Mouse (Mus musculus) embryonic fibroblast, embryonic 13.5 days (primary cell): ENCODE data around the gene Olfr706.

Experiments
- CTCF ChIP-seq: IDR thresholded peaks from 2 replicates; pipeline ENCODE4 v1.5.1; 2011; ENCODE audit warnings: mild to moderate bottlenecking, control low read depth, low read length, moderate library complexity, borderline replicate concordance; ENCODE audit not compliant: insufficient read depth
- POLR2A ChIP-seq: IDR thresholded peaks from 2 replicates; pipeline ENCODE4 v1.6.1; 2011; ENCODE audit warnings: low read depth, mild to moderate bottlenecking, control low read depth, low read length, moderate library complexity

- no peak for TF ChIP-seq POLR2A
- TF ChIP-seq CTCF: no peak
Observed at GRCm38 (mm10) chr7:106932119-106932518, 44.2 kb upstream of the Olfr706 start, which contains the start of gene Olfr709-ps1.
